Mouse (Mus musculus) gastrocnemius, adult 2 months (tissue): Measurements from ENCODE around the gene Zfp148. TPM values are rescaled to one million over a fixed set of nuclear protein-coding genes. Genes with fewer than 3 reads are reported as not detected.
A peak's percentile ranks its signal among the peaks of the same experiment; 100 is the strongest.
"Not testable (repeated sequence)": the region's sequence is repeated elsewhere in the genome, so short reads cannot be mapped to it uniquely, and the experiment has no call there.

ENCODE experiments used
- DNase-seq: peaks from one replicate; pipeline ENCODE4 v3.0.0; 2022
- H3K27ac ChIP-seq: fragments of 200-600 bp; 2 replicates; pipeline ENCODE4 v1.8.1; 2022; ENCODE audit warnings: mild to moderate bottlenecking
- H3K4me3 ChIP-seq: fragments of 200-600 bp; 2 replicates; pipeline ENCODE4 v1.8.1; 2022; ENCODE audit warnings: mild to moderate bottlenecking, moderate library complexity
- CTCF ChIP-seq: fragments of 200-600 bp; IDR thresholded peaks from 2 replicates; pipeline ENCODE4 v1.8.1; 2022; ENCODE audit warnings: antibody characterized with exemption, mild to moderate bottlenecking, moderate library complexity
- intact Hi-C: fragments of 180-260 bp; cut with DNase I; formaldehyde crosslinking; loops from one replicate; pipeline ENCODE4 v1.15.1; 2025
- long read RNA-seq, 2 experiments: library from polyadenylated mRNA; stranded (forward); transcript quantifications; one replicate each; pipeline ENCODE4 v2.0.0; 2021
- total RNA-seq, 2 experiments: library from RNA; stranded (reverse); gene quantifications; 2 replicates each; pipeline ENCODE4 v1.2.3; 2021

Zfp148 gene
- 10 to 100 TPM; 23.5 to 28.0 TPM for total RNA-seq
- long read RNA-seq, experiment 1, full-length matches to known transcripts: 24 of 33 reads
- long read RNA-seq, experiment 1, partial matches to known transcripts: 1 of 33 reads
- long read RNA-seq, experiment 1, other reads (novel, unspliced or antisense): 8 of 33 reads
- long read RNA-seq, experiment 2, full-length matches to known transcripts: 14 of 19 reads
- long read RNA-seq, experiment 2, partial matches to known transcripts: 4 of 19 reads
- long read RNA-seq, experiment 2, other reads (novel, unspliced or antisense): 1 of 19 reads

GRCm38 (mm10) chr16:33379944-33380881, at the start of gene Zfp148:
Gene Zfp148, plus strand, starts transcription at chr16:33380836.
- TF ChIP-seq CTCF: peak; percentile 26; the same call in 1 of the 2 replicates
- DNase-seq: peak; percentile 96
- H3K4me3 ChIP-seq: peak within 1 kb of the TSS; percentile 96
- peak within 1 kb of the TSS; percentile 97 for H3K27ac ChIP-seq
- intact Hi-C loops: not testable (repeated sequence)

GRCm38 (mm10) chr16:33333015-33333414, 47.6 kb upstream of the Zfp148 start:
- Histone ChIP-seq H3K4me3 (no peak overlapping the region), H3K27ac (no peak overlapping the region)
- TF ChIP-seq CTCF: no peak
- intact Hi-C loops: loop anchor here (10.0 kb wide), 1 partner anchor 152 kb away; no protein-coding TSS in a partner anchor
- DNase-seq: no peak

- intact Hi-C loops: loop anchor here (10.0 kb wide), 1 partner anchor 148 kb away; no protein-coding TSS in a partner anchor
Measured at GRCm38 (mm10) chr16:33337177-33337576, 43.5 kb upstream of the Zfp148 start.

GRCm38 (mm10) chr16:33337681-33338080, 43.0 kb upstream of the Zfp148 start:
- intact Hi-C loops: loop anchor here (10.0 kb wide), 1 partner anchor 147 kb away; no protein-coding TSS in a partner anchor
- Histone ChIP-seq H3K27ac (no peak overlapping the region), H3K4me3 (peak overlapping the region; percentile 15)
- no peak for TF ChIP-seq CTCF
- no peak for DNase-seq

More at GRCm38 (mm10) chr16:33337177-33337576, 43.5 kb upstream of the Zfp148 start:
- no peak overlapping the region for H3K27ac ChIP-seq
- peak; percentile 70 for DNase-seq
- TF ChIP-seq CTCF: peak; percentile 65
- peak overlapping the region; percentile 15 for H3K4me3 ChIP-seq

- H3K4me3 ChIP-seq: no peak overlapping the region
- no peak for DNase-seq
- intact Hi-C loops: loop anchor here (10.0 kb wide), 1 partner anchor 146 kb away; no protein-coding TSS in a partner anchor
- no peak overlapping the region for H3K27ac ChIP-seq
- no peak for TF ChIP-seq CTCF
Measured at GRCm38 (mm10) chr16:33338492-33338891, 42.1 kb upstream of the Zfp148 start.

- intact Hi-C loops: loop anchor here (10.0 kb wide), 1 partner anchor 145 kb away; no protein-coding TSS in a partner anchor
- TF ChIP-seq CTCF: no peak
- no peak overlapping the region for H3K27ac ChIP-seq
- H3K4me3 ChIP-seq: no peak overlapping the region
- no peak for DNase-seq
Measured at GRCm38 (mm10) chr16:33339476-33339875, 41.2 kb upstream of the Zfp148 start.

GRCm38 (mm10) chr16:33342356-33342755, 38.3 kb upstream of the Zfp148 start:
- no peak overlapping the region for H3K27ac ChIP-seq
- TF ChIP-seq CTCF: no peak
- intact Hi-C loops: no loop called here
- H3K4me3 ChIP-seq: no peak overlapping the region
- DNase-seq: no peak

- no peak for DNase-seq
- intact Hi-C loops: no loop called here
- TF ChIP-seq CTCF: no peak
- Histone ChIP-seq H3K4me3 (no peak overlapping the region), H3K27ac (no peak overlapping the region)
Measured at GRCm38 (mm10) chr16:33343106-33343505, 37.5 kb upstream of the Zfp148 start.

- Histone ChIP-seq H3K4me3 (no peak overlapping the region), H3K27ac (no peak overlapping the region)
- no peak for TF ChIP-seq CTCF
- intact Hi-C loops: no loop called here
- no peak for DNase-seq
Measured at GRCm38 (mm10) chr16:33343601-33344000, 37.0 kb upstream of the Zfp148 start.

GRCm38 (mm10) chr16:33344379-33344778, 36.3 kb upstream of the Zfp148 start:
- peak overlapping the region; percentile 16 for H3K27ac ChIP-seq
- peak overlapping the region; percentile 45 for H3K4me3 ChIP-seq
- no peak for TF ChIP-seq CTCF
- no peak for DNase-seq
- intact Hi-C loops: no loop called here

- DNase-seq: no peak
- intact Hi-C loops: no loop called here
- TF ChIP-seq CTCF: no peak
Measured at GRCm38 (mm10) chr16:33344875-33345274, 35.8 kb upstream of the Zfp148 start.

GRCm38 (mm10) chr16:33346376-33346775, 34.3 kb upstream of the Zfp148 start:
- no peak overlapping the region for H3K4me3 ChIP-seq

More at GRCm38 (mm10) chr16:33344875-33345274, 35.8 kb upstream of the Zfp148 start:
- H3K27ac ChIP-seq: peak overlapping the region; percentile 10; the same call in 1 of the 2 replicates
- H3K4me3 ChIP-seq: peak overlapping the region; percentile 45

More at GRCm38 (mm10) chr16:33346376-33346775, 34.3 kb upstream of the Zfp148 start:
- TF ChIP-seq CTCF: no peak
- intact Hi-C loops: no loop called here
- no peak overlapping the region for H3K27ac ChIP-seq
- DNase-seq: no peak
